Mouse (Mus musculus): ENCODE measurements around the gene Galnt10. TPM values are rescaled to one million over a fixed set of nuclear protein-coding genes. Genes with fewer than 3 reads are reported as not detected.

Gene Galnt10
- 12.2 and 13.0 TPM in 2 replicates for polyA plus RNA-seq (2015; fragmentation: Nextera tagmentation; extraction: Ambion mirVana)

GRCm38 (mm10) chr11:57645018-57645559, at the start of gene Galnt10:
Galnt10 (plus strand) TSS chr11:57645442.
- ATAC-seq (ENCODE audit: low read depth) = peak; percentile 87
- H3K9me3 ChIP-seq = no peaks in the 10 kb centered on the region
- H3K27me3 ChIP-seq = peaks cover 2% of the 10 kb centered on the region; the same call in 1 of the 2 replicates
- peak within 1 kb of the TSS; percentile 85 for H3K27ac ChIP-seq (replicated peaks)
- under 1% methylated on average over 57 of the region's 60 CpGs for WGBS
- H3K4me1 ChIP-seq (replicated peaks) = peaks cover 45% of the 10 kb centered on the region
- H3K36me3 ChIP-seq = no peaks in the 10 kb centered on the region
- H3K4me3 ChIP-seq = peak within 1 kb of the TSS; percentile 76
- peak within 1 kb of the TSS; percentile 99 for H3K4me2 ChIP-seq
- peak within 1 kb of the TSS; percentile 74 for H3K9ac ChIP-seq

- Histone ChIP-seq H3K27ac (replicated peaks) (no peak overlapping the region), H3K4me2 (no peak overlapping the region)
- WGBS = 60% methylated on average over 5 of the region's 5 CpGs
Measured at GRCm38 (mm10) chr11:57595899-57596298, 49.3 kb upstream of the Galnt10 start.

GRCm38 (mm10) chr11:57598161-57598560, 47.1 kb upstream of the Galnt10 start:
- 54% methylated on average over 5 of the region's 5 CpGs for WGBS
- ATAC-seq (ENCODE audit: low read depth) = no peak
- Histone ChIP-seq H3K36me3 (no peaks in the 10 kb centered on the region), H3K27me3 (peaks cover 1% of the 10 kb centered on the region; the same call in 1 of the 2 replicates), H3K4me2 (no peak overlapping the region), H3K9me3 (no peaks in the 10 kb centered on the region), H3K27ac (replicated peaks) (0 out of 2 replicates have a peak overlapping the region, but pooled peaks have one; percentile 13), H3K4me1 (replicated peaks) (peaks cover 43% of the 10 kb centered on the region), H3K9ac (no peak overlapping the region), H3K4me3 (no peak overlapping the region)

More at GRCm38 (mm10) chr11:57595899-57596298, 49.3 kb upstream of the Galnt10 start:
- H3K4me3 ChIP-seq = no peak overlapping the region
- no peak for ATAC-seq (ENCODE audit: low read depth)
- H3K4me1 ChIP-seq (replicated peaks) = peaks cover 34% of the 10 kb centered on the region
- H3K27me3 ChIP-seq = no peaks in the 10 kb centered on the region; the same call in 1 of the 2 replicates
- H3K9ac ChIP-seq = no peak overlapping the region
- H3K36me3 ChIP-seq = no peaks in the 10 kb centered on the region
- no peaks in the 10 kb centered on the region for H3K9me3 ChIP-seq

- Histone ChIP-seq H3K27me3 (peaks cover 6% of the 10 kb centered on the region), H3K4me3 (no peak overlapping the region), H3K9ac (no peak overlapping the region), H3K9me3 (no peaks in the 10 kb centered on the region), H3K27ac (replicated peaks) (no peak overlapping the region), H3K36me3 (no peaks in the 10 kb centered on the region), H3K4me2 (no peak overlapping the region), H3K4me1 (replicated peaks) (peaks cover 43% of the 10 kb centered on the region)
- ATAC-seq (ENCODE audit: low read depth) = no peak
- WGBS = 49% methylated on average over 6 of the region's 6 CpGs
Measured at GRCm38 (mm10) chr11:57599304-57599703, 45.9 kb upstream of the Galnt10 start.

- no peaks in the 10 kb centered on the region for H3K9me3 ChIP-seq
- H3K4me1 ChIP-seq (replicated peaks) = peaks cover 48% of the 10 kb centered on the region
- 13% methylated on average over 8 of the region's 8 CpGs for WGBS
- no peaks in the 10 kb centered on the region for H3K36me3 ChIP-seq
- no peak overlapping the region for H3K27ac ChIP-seq (replicated peaks)
- H3K4me3 ChIP-seq = no peak overlapping the region
- H3K4me2 ChIP-seq = no peak overlapping the region
- peaks cover 6% of the 10 kb centered on the region for H3K27me3 ChIP-seq
- ATAC-seq (ENCODE audit: low read depth) = no peak
- no peak overlapping the region for H3K9ac ChIP-seq
Measured at GRCm38 (mm10) chr11:57600113-57600512, 45.1 kb upstream of the Galnt10 start.

- Histone ChIP-seq H3K27me3 (peaks cover 6% of the 10 kb centered on the region), H3K36me3 (no peaks in the 10 kb centered on the region), H3K9ac (no peak overlapping the region), H3K9me3 (no peaks in the 10 kb centered on the region), H3K4me3 (no peak overlapping the region), H3K4me2 (no peak overlapping the region), H3K4me1 (replicated peaks) (peaks cover 54% of the 10 kb centered on the region), H3K27ac (replicated peaks) (peak overlapping the region; percentile 52)
- WGBS = 3% methylated on average over 4 of the region's 4 CpGs
- peak; percentile 73 for ATAC-seq (ENCODE audit: low read depth)
Measured at GRCm38 (mm10) chr11:57600621-57601121, 44.6 kb upstream of the Galnt10 start.

- H3K9ac ChIP-seq = no peak overlapping the region
- no peak overlapping the region for H3K4me3 ChIP-seq
- no peak for ATAC-seq (ENCODE audit: low read depth)
- 76% methylated on average over 2 of the region's 2 CpGs for WGBS
- H3K9me3 ChIP-seq = no peaks in the 10 kb centered on the region
- no peak overlapping the region for H3K4me2 ChIP-seq
- H3K27ac ChIP-seq (replicated peaks) = no peak overlapping the region
- peaks cover 54% of the 10 kb centered on the region for H3K4me1 ChIP-seq (replicated peaks)
- no peaks in the 10 kb centered on the region for H3K36me3 ChIP-seq
- peaks cover 6% of the 10 kb centered on the region for H3K27me3 ChIP-seq
Measured at GRCm38 (mm10) chr11:57601806-57602455, 43.3 kb upstream of the Galnt10 start.

- H3K27ac ChIP-seq (replicated peaks) = peak overlapping the region; percentile 6; the same call in 1 of the 2 replicates
- H3K9ac ChIP-seq = no peak overlapping the region
- no peak overlapping the region for H3K4me2 ChIP-seq
- H3K9me3 ChIP-seq = no peaks in the 10 kb centered on the region
- H3K27me3 ChIP-seq = peaks cover 8% of the 10 kb centered on the region
- H3K36me3 ChIP-seq = no peaks in the 10 kb centered on the region
- H3K4me1 ChIP-seq (replicated peaks) = peaks cover 31% of the 10 kb centered on the region
- 30% methylated on average over 5 of the region's 5 CpGs for WGBS
- no peak overlapping the region for H3K4me3 ChIP-seq
- ATAC-seq (ENCODE audit: low read depth) = no peak
Measured at GRCm38 (mm10) chr11:57605086-57605485, 40.2 kb upstream of the Galnt10 start.

- H3K27me3 ChIP-seq = peaks cover 8% of the 10 kb centered on the region
Measured at GRCm38 (mm10) chr11:57605660-57606059, 39.6 kb upstream of the Galnt10 start.

GRCm38 (mm10) chr11:57614502-57614901, 30.7 kb upstream of the Galnt10 start:
- Histone ChIP-seq H3K9me3 (no peaks in the 10 kb centered on the region), H3K4me2 (no peak overlapping the region), H3K4me3 (no peak overlapping the region), H3K9ac (no peak overlapping the region), H3K27me3 (peaks cover 4% of the 10 kb centered on the region; the same call in 1 of the 2 replicates), H3K4me1 (replicated peaks) (peaks cover 22% of the 10 kb centered on the region), H3K27ac (replicated peaks) (no peak overlapping the region), H3K36me3 (no peaks in the 10 kb centered on the region)
- WGBS = 74% methylated on average over 9 of the region's 9 CpGs
- ATAC-seq (ENCODE audit: low read depth) = no peak

More at GRCm38 (mm10) chr11:57605660-57606059, 39.6 kb upstream of the Galnt10 start:
- WGBS = 73% methylated on average over 3 of the region's 3 CpGs
- Histone ChIP-seq H3K36me3 (no peaks in the 10 kb centered on the region), H3K9ac (no peak overlapping the region), H3K4me3 (no peak overlapping the region), H3K27ac (replicated peaks) (no peak overlapping the region), H3K4me2 (no peak overlapping the region), H3K4me1 (replicated peaks) (peaks cover 25% of the 10 kb centered on the region), H3K9me3 (no peaks in the 10 kb centered on the region)
- no peak for ATAC-seq (ENCODE audit: low read depth)

- Histone ChIP-seq H3K4me1 (replicated peaks) (peaks cover 22% of the 10 kb centered on the region), H3K27me3 (peaks cover 4% of the 10 kb centered on the region; the same call in 1 of the 2 replicates), H3K4me2 (no peak overlapping the region), H3K27ac (replicated peaks) (no peak overlapping the region), H3K36me3 (no peaks in the 10 kb centered on the region), H3K9me3 (no peaks in the 10 kb centered on the region), H3K4me3 (no peak overlapping the region), H3K9ac (no peak overlapping the region)
- no peak for ATAC-seq (ENCODE audit: low read depth)
- 67% methylated on average over 9 of the region's 9 CpGs for WGBS
Measured at GRCm38 (mm10) chr11:57615286-57615685, 30.0 kb upstream of the Galnt10 start.

- H3K9me3 ChIP-seq = no peaks in the 10 kb centered on the region
- 57% methylated on average over 13 of the region's 13 CpGs for WGBS
- H3K27me3 ChIP-seq = peaks cover 4% of the 10 kb centered on the region; the same call in 1 of the 2 replicates
- no peak overlapping the region for H3K4me3 ChIP-seq
- H3K4me2 ChIP-seq = no peak overlapping the region
- no peak overlapping the region for H3K9ac ChIP-seq
- no peak for ATAC-seq (ENCODE audit: low read depth)
- H3K27ac ChIP-seq (replicated peaks) = no peak overlapping the region
- H3K36me3 ChIP-seq = no peaks in the 10 kb centered on the region
- H3K4me1 ChIP-seq (replicated peaks) = peaks cover 22% of the 10 kb centered on the region
Measured at GRCm38 (mm10) chr11:57615871-57616270, 29.4 kb upstream of the Galnt10 start.
